ENCODE assay signal across 8 mouse cellular contexts in genomic region chr11:88892789-88893188, GRCm38 (mm10). TPM values are rescaled to one million over a fixed set of nuclear protein-coding genes. Genes with fewer than 3 reads are reported as not detected.
DNase-seq lines count a peak whose midpoint lies in the region; TF ChIP-seq lines count a peak whose summit lies in the region.
"Not testable (repeated sequence)": the region's sequence is repeated elsewhere in the genome, so short reads cannot be mapped to it uniquely, and the experiment has no call there.

No protein-coding gene starts in this region.

- not testable (repeated sequence) for H3K4me1 ChIP-seq in thymus, adult 2 months (replicated peaks; ENCODE audit: control insufficient read depth, insufficient read depth, low read length)

- not testable (repeated sequence) for H3K4me3 ChIP-seq in left cerebral cortex, adult 2 months; thymus, adult 2 months (ENCODE audit: control insufficient read depth, insufficient read depth, low read length)

- intact Hi-C loops in heart, postnatal 25 days (cut with DNase I); left cerebral cortex, adult 2 months (cut with DNase I): not testable (repeated sequence)

- TF ChIP-seq POLR2A in thymus, adult 2 months (IDR thresholded peaks at IDR 0.05; ENCODE audit: control insufficient read depth, extremely low read depth, insufficient read depth, low read length, poor library complexity), result not testable (repeated sequence)

- H3K27me3 ChIP-seq in thymus, adult 2 months (ENCODE audit: control insufficient read depth, insufficient read depth, low read length), result not testable (repeated sequence)

- H3K36me3 ChIP-seq in thymus, adult 2 months (ENCODE audit: control insufficient read depth, insufficient read depth, low read length), result not testable (repeated sequence)

- 99% methylated on average over 23 of the region's 24 CpGs for WGBS in thymus, adult 2 months

- peak; percentile 23 for DNase-seq in T-cell, adult 2 months (ENCODE audit: low spot score)
- peak; percentile 54 for DNase-seq in cerebellum, adult 9-10 months
- DNase-seq in frontal cortex, postnatal 10 days (ENCODE audit: low spot score in 2 of 2), result peak; percentile 27 to 46
- DNase-seq in heart, postnatal 25 days (ENCODE audit: low spot score), result peak; percentile 38
- DNase-seq in left cerebral cortex, adult 2 months (ENCODE audit: extremely low spot score in 1 of 2, low spot score in 2 of 2), result peak; percentile 29 to 36
- DNase-seq in spleen, adult 18-20 months, result peak; percentile 18 to 37
- peak; percentile 5 for DNase-seq in thymus, adult 2 months
- DNase-seq in urinary bladder, postnatal 10 days (ENCODE audit: low spot score), result peak; percentile 31

- TF ChIP-seq CTCF in left cerebral cortex, adult 2 months (IDR thresholded peaks at IDR 0.05); thymus, adult 2 months (IDR thresholded peaks at IDR 0.05; ENCODE audit: borderline replicate concordance, control insufficient read depth, extremely low read depth, insufficient read depth, low read length, poor library complexity): not testable (repeated sequence)

- not testable (repeated sequence) for H3K27ac ChIP-seq in left cerebral cortex, adult 2 months; thymus, adult 2 months (ENCODE audit: control insufficient read depth, insufficient read depth, low read length)

RNA-seq across cellular contexts. Expression of gene Akap1, which starts 28.4 kb away (rescaled TPM):
- total RNA-seq in heart, postnatal 25 days (2021), result 100 to 1,000 TPM; 114 to 123 TPM
- total RNA-seq in left cerebral cortex, adult 2 months (2021), result 10 to 100 TPM; 39.8 to 40.1 TPM
- polyA plus RNA-seq in thymus, adult 2 months (2012; rRNA removed), result 33.6 and 41.3 TPM in 2 replicates
